Comparison of ENCODE assay signal across 26 mouse cellular contexts in the genomic region with DNA sequence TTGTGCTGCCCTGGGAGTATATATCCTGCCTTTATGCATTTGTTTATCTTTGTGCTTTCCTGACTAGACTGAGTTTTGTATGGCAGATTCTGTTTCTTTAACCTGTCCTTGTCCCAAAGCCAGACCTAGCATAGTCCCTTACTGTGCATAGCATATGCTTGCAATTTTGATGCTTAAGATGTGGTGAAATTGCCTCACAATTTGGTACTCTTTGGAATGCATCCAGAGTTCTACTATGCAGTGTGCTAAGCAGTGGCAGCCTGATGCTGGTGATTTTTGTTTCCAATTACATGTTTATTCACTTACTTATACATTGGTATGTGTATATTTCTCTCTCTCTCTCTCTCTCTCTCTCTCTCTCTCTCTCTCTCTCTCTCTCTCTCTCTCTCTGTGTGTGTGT. TPM values are rescaled to one million over a fixed set of nuclear protein-coding genes. Genes with fewer than 3 reads are reported as not detected.
DNase-seq lines count a peak whose midpoint lies in the region; ATAC-seq and TF ChIP-seq lines count a peak whose summit lies in the region.
"Had no signal": no experiment of that assay in that cellular context is flagged by ENCODE, and none has a peak within 500 bp of the region (broad histone marks: within the 10 kb centered on the region; RNA-seq: fewer than 3 reads in every experiment).

No protein-coding gene starts in this region.

- no peak overlapping the region for H3K9ac ChIP-seq in lung, embryonic 14.5 days
- H3K9ac ChIP-seq in embryonic facial prominence, embryonic 12.5 days, result no peak overlapping the region
- H3K9ac ChIP-seq: embryonic facial prominence, embryonic 15.5 days; forebrain, embryonic 15.5 days; heart, embryonic 13.5 days; hindbrain, embryonic 14.5 days had no signal

- ATAC-seq in lung, embryonic 14.5 days (ENCODE audit: insufficient read depth), result no peak
- ATAC-seq in embryonic facial prominence, embryonic 12.5 days (ENCODE audit: insufficient number of reproducible peaks, insufficient read depth, low FRiP score, low TSS enrichment), result peak; percentile 90
- ATAC-seq: forebrain, embryonic 15.5 days; hindbrain, postnatal 0 days; inflammation-experienced regulatory T-cells, adult 6 months; intestine, embryonic 16.5 days; Patski had no signal

- no peaks in the 10 kb centered on the region for H3K36me3 ChIP-seq in lung, embryonic 14.5 days (ENCODE audit: insufficient read depth)
- no peaks in the 10 kb centered on the region for H3K36me3 ChIP-seq in embryonic facial prominence, embryonic 12.5 days
- H3K36me3 ChIP-seq: embryonic facial prominence, embryonic 15.5 days; forebrain, embryonic 15.5 days; heart, embryonic 10.5 days; heart, embryonic 13.5 days had no signal

- no peak for TF ChIP-seq CTCF in lung, embryonic 14.5 days (IDR thresholded peaks at IDR 0.05; ENCODE audit: low read depth)

- intact Hi-C loops in gastrocnemius, postnatal 14 days (cut with DNase I; ENCODE audit: low total_unique reads), result no loop called here

- no peaks in the 10 kb centered on the region for H3K9me3 ChIP-seq in lung, embryonic 14.5 days (ENCODE audit: low read depth, low read length)
- no peaks in the 10 kb centered on the region for H3K9me3 ChIP-seq in embryonic facial prominence, embryonic 12.5 days
- H3K9me3 ChIP-seq: embryonic facial prominence, embryonic 15.5 days; forebrain, embryonic 15.5 days; heart, embryonic 10.5 days; heart, embryonic 13.5 days had no signal

- DNase-seq in lung, embryonic 14.5 days, result peak; percentile 18
- DNase-seq in lung, postnatal 25 days (ENCODE audit: low spot score), result no peak
- peak; percentile 62 for DNase-seq in NIH3T3 (ENCODE audit: low read depth)
- DNase-seq in gastrocnemius, postnatal 14 days, result no peak
- no peak for DNase-seq in urinary bladder, postnatal 25 days (ENCODE audit: low spot score)
- DNase-seq: adrenal gland, postnatal 10 days; adrenal gland, postnatal 36 days; cerebellum, adult 11 months; cerebellum, adult 2 months; cerebellum, adult 9-11 months; cerebellum, postnatal 36 days; embryo, embryonic 11 days; gastrocnemius, postnatal 36 days; heart, adult 2 months; heart, postnatal 14 days; heart, postnatal 4 days had no signal

- no peak overlapping the region for H3K27ac ChIP-seq in lung, embryonic 14.5 days (ENCODE audit: low read depth)
- peak overlapping the region; percentile 52; the same call in 1 of the 2 replicates for H3K27ac ChIP-seq in embryonic facial prominence, embryonic 12.5 days
- H3K27ac ChIP-seq: embryonic facial prominence, embryonic 15.5 days; forebrain, embryonic 15.5 days; heart, adult 2 months; heart, embryonic 10.5 days; heart, embryonic 13.5 days; hindbrain, embryonic 14.5 days; hindbrain, postnatal 0 days had no signal

- no peak overlapping the region for H3K4me3 ChIP-seq in lung, embryonic 14.5 days (ENCODE audit: low read depth, low read length)
- no peak overlapping the region for H3K4me3 ChIP-seq in embryonic facial prominence, embryonic 12.5 days
- H3K4me3 ChIP-seq: embryonic facial prominence, embryonic 15.5 days; forebrain, embryonic 15.5 days; heart, adult 2 months; heart, embryonic 10.5 days; heart, embryonic 13.5 days had no signal

- H3K4me1 ChIP-seq in lung, embryonic 14.5 days (ENCODE audit: insufficient read depth), result no peaks in the 10 kb centered on the region
- no peaks in the 10 kb centered on the region for H3K4me1 ChIP-seq in embryonic facial prominence, embryonic 12.5 days
- H3K4me1 ChIP-seq: forebrain, embryonic 15.5 days; heart, embryonic 10.5 days; heart, embryonic 13.5 days had no signal

- no peak overlapping the region for H3K4me2 ChIP-seq in lung, embryonic 14.5 days
- no peak overlapping the region for H3K4me2 ChIP-seq in embryonic facial prominence, embryonic 12.5 days (replicated peaks)
- H3K4me2 ChIP-seq: embryonic facial prominence, embryonic 15.5 days; forebrain, embryonic 15.5 days; heart, embryonic 13.5 days; hindbrain, embryonic 14.5 days had no signal

- H3K27me3 ChIP-seq in lung, embryonic 14.5 days (ENCODE audit: insufficient read depth, low read length), result no peaks in the 10 kb centered on the region
- no peaks in the 10 kb centered on the region for H3K27me3 ChIP-seq in embryonic facial prominence, embryonic 12.5 days
- H3K27me3 ChIP-seq: embryonic facial prominence, embryonic 15.5 days; forebrain, embryonic 15.5 days; heart, embryonic 13.5 days had no signal

RNA-seq across cellular contexts. Expression of gene Tmem26, which starts 37.9 kb away (rescaled TPM):
- 7.0 and 7.6 TPM in 2 replicates for polyA plus RNA-seq in lung, embryonic 14.5 days (2014; fragmentation: Nextera tagmentation; extraction: Ambion mirVana)
- 53.9 and 62.0 TPM in 2 replicates for polyA plus RNA-seq in embryonic facial prominence, embryonic 12.5 days (2016; fragmentation: Nextera tagmentation; extraction: Ambion mirVana)
- under 1 TPM; 0.70 to 0.84 TPM for total RNA-seq in gastrocnemius, postnatal 14 days (2021)
- polyA plus RNA-seq: Patski had no signal

Comparison
In these comparisons a context has a peak if more than half of its experiments do, and no peak if none do; other contexts are left out.
1. DNase-seq: peak in lung, embryonic 14.5 days (single experiment) and NIH3T3 (single experiment); none in lung, postnatal 25 days (single experiment), gastrocnemius, postnatal 14 days (single experiment) and urinary bladder, postnatal 25 days (single experiment).